Mouse (Mus musculus): Measurements from ENCODE around the gene Bcas3.

The Bcas3 gene

DNA sequence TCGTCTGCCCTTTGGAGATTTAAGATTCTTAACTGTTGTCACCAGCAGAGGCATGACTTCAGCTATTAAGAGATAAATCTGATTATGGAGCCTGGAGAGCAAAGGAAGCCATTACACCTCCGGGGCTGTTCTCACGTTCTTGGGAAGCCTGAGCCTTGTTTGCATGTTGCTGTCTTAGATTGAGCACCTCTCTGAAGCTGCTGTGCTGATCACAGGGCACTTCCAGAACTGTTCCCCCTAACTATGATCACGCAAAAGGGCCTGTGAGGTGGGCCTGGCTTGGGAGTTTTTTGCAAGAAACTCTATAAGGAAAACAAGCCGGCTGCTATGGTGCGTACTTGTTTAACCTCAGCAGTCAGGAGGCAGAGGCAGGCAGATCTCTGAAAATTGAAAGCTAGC lies 335.5 kb downstream of the Bcas3 start:
- Histone ChIP-seq H3K36me3 (ENCODE audit: control insufficient read depth, insufficient read depth, low read length, poor library complexity, severe bottlenecking) (no peaks in the 10 kb centered on the region), H3K27me3 (ENCODE audit: control insufficient read depth, insufficient read depth, low read length, poor library complexity, severe bottlenecking) (no peaks in the 10 kb centered on the region)
- DNase-seq (ENCODE audit: low read depth, low spot score) = no peak

DNA sequence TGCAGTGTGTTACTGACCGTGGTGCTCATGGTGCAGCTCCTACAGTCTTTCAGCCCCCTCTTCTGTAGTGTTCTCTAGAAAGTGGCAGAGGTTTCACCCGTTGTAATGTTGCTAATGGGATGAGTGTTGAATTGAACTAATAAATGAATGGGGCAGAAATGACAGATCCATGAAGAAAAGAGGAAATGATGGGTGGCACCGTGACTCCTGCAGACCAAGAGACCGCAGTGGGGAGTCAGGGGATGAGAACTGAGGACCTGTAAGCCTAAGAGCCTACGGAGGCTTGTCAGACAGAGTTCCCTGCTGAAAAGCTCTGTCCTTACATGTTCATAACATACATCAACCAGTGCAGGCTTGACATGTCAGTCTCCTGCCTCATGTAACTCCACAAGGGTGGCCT lies 336.3 kb downstream of the Bcas3 start:
- no peak for DNase-seq (ENCODE audit: low read depth, low spot score)
- H3K27me3 ChIP-seq (ENCODE audit: control insufficient read depth, insufficient read depth, low read length, poor library complexity, severe bottlenecking) = no peaks in the 10 kb centered on the region
- no peaks in the 10 kb centered on the region for H3K36me3 ChIP-seq (ENCODE audit: control insufficient read depth, insufficient read depth, low read length, poor library complexity, severe bottlenecking)

DNA sequence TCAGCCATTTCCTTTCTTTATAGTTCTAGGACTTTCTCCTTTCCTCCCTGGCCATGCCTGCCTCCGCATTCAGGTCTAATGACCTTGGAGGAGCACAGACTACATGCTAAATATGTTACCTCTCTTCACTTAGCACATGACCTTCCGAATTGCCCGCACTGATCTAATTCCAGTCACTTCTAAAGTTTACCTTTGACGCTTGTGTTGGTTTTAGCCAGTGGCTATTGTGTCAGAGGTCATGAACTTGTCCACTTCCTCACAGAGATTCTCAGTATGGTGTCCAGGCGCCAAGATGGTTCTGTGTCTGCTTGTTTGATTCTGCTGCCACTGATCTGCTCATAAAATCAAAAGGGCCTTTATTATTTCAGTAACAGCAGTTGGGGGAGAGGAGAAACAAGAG lies 338.3 kb downstream of the Bcas3 start:
- Histone ChIP-seq H3K36me3 (ENCODE audit: control insufficient read depth, insufficient read depth, low read length, poor library complexity, severe bottlenecking) (no peaks in the 10 kb centered on the region), H3K27me3 (ENCODE audit: control insufficient read depth, insufficient read depth, low read length, poor library complexity, severe bottlenecking) (no peaks in the 10 kb centered on the region)
- no peak for DNase-seq (ENCODE audit: low read depth, low spot score)

DNA sequence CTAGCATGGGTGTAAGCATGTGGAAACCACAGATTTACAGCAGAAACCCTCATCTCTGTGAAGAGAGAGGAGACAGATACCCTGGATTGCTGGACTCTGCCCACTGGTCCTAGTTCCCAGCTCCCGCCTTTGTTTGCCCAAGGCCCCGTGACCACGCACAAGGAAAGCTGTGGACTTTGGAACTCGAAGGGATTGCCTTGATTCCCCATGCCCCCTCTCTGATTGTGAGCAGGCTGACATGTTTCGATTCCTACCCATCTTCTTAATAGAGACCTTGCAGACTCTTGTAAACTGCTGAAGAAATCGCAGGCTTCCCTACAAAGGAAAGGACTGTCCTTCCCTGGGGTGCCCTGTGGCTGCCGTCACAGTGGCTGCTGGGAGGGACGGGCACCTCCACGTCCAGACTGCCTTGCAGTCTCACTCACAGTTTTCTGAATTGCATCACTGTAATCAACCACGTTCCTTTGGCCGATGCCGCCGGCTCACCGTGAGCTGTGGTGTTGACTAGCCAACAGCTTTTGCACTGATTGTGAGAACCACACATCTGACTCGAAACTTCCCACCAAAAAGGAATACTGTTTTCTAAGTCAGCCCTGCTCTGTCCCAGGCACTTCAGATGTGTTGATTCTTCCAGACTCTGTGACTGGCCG lies 342.8 kb downstream of the Bcas3 start:
- no peak for DNase-seq (ENCODE audit: low read depth, low spot score)
- Histone ChIP-seq H3K27me3 (ENCODE audit: control insufficient read depth, insufficient read depth, low read length, poor library complexity, severe bottlenecking) (no peaks in the 10 kb centered on the region), H3K36me3 (ENCODE audit: control insufficient read depth, insufficient read depth, low read length, poor library complexity, severe bottlenecking) (no peaks in the 10 kb centered on the region)

DNA sequence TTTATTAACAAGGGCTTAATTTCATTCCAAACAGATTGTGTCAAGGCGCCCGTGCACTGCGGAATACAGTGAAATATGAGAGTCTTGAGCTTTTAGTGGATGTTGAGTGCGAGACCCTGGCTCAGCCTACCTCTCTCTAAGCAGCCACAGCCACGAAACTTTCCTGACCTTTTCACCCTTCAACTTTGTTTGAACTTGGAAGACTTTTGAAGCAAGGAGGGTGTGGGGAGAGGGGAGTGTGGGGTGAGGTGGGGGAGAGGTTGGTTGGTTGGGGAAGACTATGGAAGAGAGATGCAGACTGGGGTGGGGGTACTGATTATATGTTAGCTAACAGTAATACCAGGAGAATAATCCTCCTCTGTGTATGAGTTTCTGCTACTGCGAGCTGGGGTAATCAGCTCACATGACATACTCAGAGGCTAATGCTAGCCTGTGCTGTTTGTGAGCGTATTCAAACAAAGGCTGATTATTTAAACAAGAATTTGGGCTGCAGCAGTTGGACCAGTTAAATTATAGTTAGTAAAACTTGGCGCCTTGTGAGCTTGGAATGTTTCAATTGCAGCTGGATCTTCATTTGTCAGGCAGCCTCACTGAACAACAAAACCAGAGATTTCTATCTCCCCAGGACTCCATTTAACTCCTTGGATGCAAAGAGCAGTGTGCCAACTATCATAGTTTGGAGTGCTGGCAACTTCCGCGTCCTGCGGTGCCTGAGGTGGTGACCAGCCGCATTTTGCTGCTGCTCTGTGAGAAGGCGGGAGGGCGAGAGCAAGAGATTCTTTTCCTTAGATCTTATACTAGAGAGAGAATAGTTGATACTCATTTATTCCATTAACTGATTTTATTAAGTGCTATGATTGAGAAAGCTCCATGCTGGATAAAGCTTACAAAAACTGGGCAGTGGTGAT lies 343.8 kb downstream of the Bcas3 start:
- no peak for DNase-seq (ENCODE audit: low read depth, low spot score)
- H3K27me3 ChIP-seq (ENCODE audit: control insufficient read depth, insufficient read depth, low read length, poor library complexity, severe bottlenecking) = no peaks in the 10 kb centered on the region
- no peaks in the 10 kb centered on the region for H3K36me3 ChIP-seq (ENCODE audit: control insufficient read depth, insufficient read depth, low read length, poor library complexity, severe bottlenecking)

DNA sequence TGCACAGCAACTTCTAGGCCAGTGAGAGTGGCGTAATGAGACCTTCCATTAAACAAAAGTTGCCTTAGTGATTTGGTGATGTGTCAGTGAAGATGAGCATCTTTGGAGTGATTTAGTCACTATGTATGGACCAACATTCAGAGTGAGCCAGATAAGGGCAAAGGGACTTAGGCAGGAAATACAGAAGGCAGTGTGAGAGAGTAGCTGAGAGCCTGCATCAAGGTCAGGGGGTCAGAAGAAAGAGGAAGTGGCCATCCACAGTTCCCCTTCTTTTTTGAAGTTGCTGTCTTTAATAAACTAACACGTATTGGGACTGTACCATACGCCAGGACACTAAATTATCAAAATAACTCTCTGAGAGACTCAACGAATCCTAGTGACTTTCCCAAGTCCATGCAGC lies 344.5 kb downstream of the Bcas3 start:
- Histone ChIP-seq H3K27me3 (ENCODE audit: control insufficient read depth, insufficient read depth, low read length, poor library complexity, severe bottlenecking) (no peaks in the 10 kb centered on the region), H3K36me3 (ENCODE audit: control insufficient read depth, insufficient read depth, low read length, poor library complexity, severe bottlenecking) (no peaks in the 10 kb centered on the region)
- DNase-seq (ENCODE audit: low read depth, low spot score) = peak; percentile 56

DNA sequence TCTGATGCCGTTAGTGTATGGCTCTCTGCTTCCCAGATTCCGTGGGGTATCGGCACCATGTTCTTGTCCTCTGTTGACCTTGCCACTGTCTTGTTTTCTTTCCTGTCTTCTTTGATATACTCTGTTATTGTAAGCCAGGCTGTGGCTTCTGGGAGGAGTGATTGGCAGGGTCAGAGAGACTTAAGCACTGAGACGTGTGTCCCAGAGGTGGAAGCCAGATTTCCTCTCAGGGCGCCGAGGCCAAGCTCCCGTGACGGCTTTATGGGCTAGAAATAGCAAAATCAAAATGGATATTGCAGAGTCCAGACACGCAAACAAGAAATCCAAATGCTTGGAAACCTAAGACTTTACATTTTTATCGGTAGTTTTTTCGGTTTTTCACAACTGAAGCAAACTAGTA lies 345.3 kb downstream of the Bcas3 start:
- Histone ChIP-seq H3K36me3 (ENCODE audit: control insufficient read depth, insufficient read depth, low read length, poor library complexity, severe bottlenecking) (no peaks in the 10 kb centered on the region), H3K27me3 (ENCODE audit: control insufficient read depth, insufficient read depth, low read length, poor library complexity, severe bottlenecking) (no peaks in the 10 kb centered on the region)
- DNase-seq (ENCODE audit: low read depth, low spot score) = no peak

DNA sequence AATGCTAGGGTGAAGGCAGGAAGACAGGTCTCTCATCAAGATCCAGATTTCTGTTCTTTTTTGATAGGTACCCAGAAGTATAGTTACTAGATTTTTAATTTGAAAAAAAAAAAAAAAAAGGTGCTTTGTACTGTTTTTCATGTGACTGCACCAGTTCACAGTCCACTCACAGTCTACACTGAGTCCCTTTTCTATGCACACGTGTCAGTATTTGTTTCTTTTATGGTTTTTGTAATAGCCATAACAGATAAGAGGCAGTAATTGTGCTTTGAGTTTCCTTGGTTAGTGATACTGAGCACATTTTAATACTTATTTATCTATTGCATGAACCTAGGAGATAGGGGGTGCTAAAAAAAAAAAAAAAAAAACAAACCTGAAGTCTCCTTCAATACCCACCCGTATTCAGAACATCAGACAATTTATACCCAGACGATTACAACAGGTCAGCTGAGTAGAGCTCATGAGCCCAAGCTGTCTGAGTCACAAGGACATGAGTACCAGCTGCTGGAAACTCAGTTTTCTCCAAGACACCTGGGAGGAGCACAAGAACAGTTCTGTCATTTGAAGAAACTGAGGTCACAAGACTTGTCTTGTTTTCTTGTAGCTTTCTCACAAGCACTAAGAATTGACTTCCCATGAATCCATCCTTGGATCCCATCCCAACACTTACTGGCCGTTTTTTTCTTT lies 351.2 kb downstream of the Bcas3 start:
- Histone ChIP-seq H3K27me3 (ENCODE audit: control insufficient read depth, insufficient read depth, low read length, poor library complexity, severe bottlenecking) (no peaks in the 10 kb centered on the region), H3K36me3 (ENCODE audit: control insufficient read depth, insufficient read depth, low read length, poor library complexity, severe bottlenecking) (no peaks in the 10 kb centered on the region)
- no peak for DNase-seq (ENCODE audit: low read depth, low spot score)

DNA sequence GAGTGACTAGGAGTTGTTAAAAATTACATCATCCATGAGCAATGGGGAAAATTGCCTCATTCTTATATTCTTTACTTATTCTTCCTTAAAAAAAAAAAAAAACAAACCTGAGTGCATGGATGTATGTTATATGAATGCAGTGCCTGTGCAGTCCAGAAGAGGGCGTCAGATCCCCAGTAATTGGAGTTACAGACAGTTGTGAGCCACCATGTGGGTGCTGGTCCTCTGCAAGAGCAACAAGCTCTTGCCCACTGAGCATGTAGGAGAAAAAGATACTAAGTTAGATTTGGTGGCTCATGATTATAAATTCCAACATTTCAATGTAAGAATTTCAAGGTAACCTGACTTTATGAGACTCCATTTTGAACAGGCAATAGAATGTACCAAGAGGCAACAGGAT lies 353.7 kb downstream of the Bcas3 start:
- peak; percentile 14 for DNase-seq (ENCODE audit: low read depth, low spot score)
- no peaks in the 10 kb centered on the region for H3K36me3 ChIP-seq (ENCODE audit: control insufficient read depth, insufficient read depth, low read length, poor library complexity, severe bottlenecking)
- no peaks in the 10 kb centered on the region for H3K27me3 ChIP-seq (ENCODE audit: control insufficient read depth, insufficient read depth, low read length, poor library complexity, severe bottlenecking)

DNA sequence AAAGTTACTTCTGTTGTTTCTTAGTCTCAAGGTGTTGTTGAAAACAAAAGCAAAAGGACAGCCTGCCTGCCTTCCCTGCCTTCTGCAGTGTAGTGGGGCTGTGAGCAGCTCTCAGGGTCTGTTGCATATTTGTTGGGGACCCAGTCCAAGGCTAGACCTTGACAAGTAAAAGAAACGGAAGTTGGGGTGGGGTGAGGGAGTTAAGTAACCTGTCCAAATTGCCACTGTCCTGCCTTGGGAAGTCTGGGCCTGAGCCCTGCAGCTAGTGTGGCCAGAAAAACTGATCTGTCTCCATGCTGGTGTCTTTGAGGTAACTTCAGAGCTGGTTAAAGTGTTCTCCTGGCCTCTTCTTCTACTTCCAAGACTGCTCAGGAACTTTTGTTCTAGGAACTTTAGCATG lies 354.5 kb downstream of the Bcas3 start:
- DNase-seq (ENCODE audit: low read depth, low spot score) = no peak
- Histone ChIP-seq H3K36me3 (ENCODE audit: control insufficient read depth, insufficient read depth, low read length, poor library complexity, severe bottlenecking) (no peaks in the 10 kb centered on the region), H3K27me3 (ENCODE audit: control insufficient read depth, insufficient read depth, low read length, poor library complexity, severe bottlenecking) (no peaks in the 10 kb centered on the region)

DNA sequence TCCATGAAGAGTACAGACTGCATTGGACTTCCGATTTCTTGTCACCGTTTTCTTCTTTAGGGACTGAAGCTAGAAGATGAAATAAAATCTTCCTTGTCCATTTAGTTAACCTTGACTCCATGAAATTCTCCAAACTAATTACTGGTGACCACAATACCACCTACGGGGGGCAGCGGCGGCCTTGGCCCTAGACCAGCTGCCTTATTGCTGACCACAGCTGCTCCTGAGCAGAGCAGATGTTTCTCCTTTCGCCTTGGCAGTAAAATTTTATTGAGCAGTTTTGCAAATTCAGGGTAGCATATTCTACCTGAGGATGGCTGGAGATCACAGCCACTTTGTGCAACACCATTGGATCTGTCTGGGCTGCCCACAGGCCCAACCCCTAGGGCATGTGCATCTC lies 356.2 kb downstream of the Bcas3 start:
- H3K27me3 ChIP-seq (ENCODE audit: control insufficient read depth, insufficient read depth, low read length, poor library complexity, severe bottlenecking) = no peaks in the 10 kb centered on the region
- DNase-seq (ENCODE audit: low read depth, low spot score) = no peak
- H3K36me3 ChIP-seq (ENCODE audit: control insufficient read depth, insufficient read depth, low read length, poor library complexity, severe bottlenecking) = no peaks in the 10 kb centered on the region

DNA sequence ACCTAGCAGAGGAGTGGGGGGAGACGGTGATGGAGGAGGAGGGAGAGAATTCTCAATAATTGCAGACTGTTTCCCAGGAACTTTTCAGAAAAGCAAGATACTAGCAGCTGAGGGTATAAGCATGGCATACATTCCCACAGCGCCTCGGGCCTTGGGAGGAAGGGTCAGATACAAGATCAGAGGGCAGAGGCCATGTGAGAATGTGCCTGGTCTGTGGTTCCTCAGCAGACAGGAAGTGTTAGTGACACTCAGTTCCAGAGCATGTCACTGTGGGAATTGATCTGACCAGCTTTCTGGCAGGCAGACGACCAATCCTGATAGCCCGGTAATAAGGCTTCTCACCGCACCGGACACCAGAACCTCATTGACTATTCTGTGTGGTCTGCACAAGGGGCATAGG lies 357.2 kb downstream of the Bcas3 start:
- Histone ChIP-seq H3K27me3 (ENCODE audit: control insufficient read depth, insufficient read depth, low read length, poor library complexity, severe bottlenecking) (no peaks in the 10 kb centered on the region), H3K36me3 (ENCODE audit: control insufficient read depth, insufficient read depth, low read length, poor library complexity, severe bottlenecking) (no peaks in the 10 kb centered on the region)
- no peak for DNase-seq (ENCODE audit: low read depth, low spot score)

DNA sequence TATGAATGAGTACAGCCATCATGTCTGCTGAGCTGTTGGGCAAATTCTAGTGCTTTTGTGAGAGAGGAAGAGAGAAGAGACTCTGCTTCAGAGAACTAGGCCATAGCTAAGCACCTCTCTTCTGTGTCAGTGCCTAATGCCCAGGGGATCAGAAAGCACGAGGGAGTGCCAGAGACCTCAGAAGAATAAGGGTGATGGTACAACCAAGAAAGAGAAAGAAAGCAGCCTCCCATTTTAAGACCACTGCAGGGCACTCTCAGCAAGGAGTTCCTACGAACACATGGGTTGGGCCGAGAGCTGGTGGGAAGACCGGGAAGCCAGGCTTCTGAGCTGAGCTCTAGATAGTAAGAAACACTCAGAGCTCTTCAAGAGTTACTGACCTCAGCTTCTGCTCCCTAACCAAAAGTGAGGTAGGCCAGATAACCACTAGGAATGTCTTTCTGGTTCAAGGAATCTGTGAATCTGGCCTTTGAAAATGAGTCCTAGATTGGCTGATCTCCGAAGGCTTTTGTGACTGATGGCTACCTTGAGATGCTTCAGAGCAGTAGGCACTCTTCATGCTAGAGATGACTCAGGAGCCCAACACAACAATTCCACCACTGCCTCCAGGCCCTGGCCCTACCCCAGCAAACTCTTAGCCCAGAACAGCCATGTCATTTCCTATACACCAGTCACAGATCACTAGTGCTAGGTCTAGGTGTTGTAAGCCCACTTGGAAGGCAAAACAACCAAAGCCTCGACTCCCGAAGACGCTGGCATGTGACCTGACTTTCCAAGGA lies 359.2 kb downstream of the Bcas3 start:
- no peak for DNase-seq (ENCODE audit: low read depth, low spot score)
- no peaks in the 10 kb centered on the region for H3K27me3 ChIP-seq (ENCODE audit: control insufficient read depth, insufficient read depth, low read length, poor library complexity, severe bottlenecking)

DNA sequence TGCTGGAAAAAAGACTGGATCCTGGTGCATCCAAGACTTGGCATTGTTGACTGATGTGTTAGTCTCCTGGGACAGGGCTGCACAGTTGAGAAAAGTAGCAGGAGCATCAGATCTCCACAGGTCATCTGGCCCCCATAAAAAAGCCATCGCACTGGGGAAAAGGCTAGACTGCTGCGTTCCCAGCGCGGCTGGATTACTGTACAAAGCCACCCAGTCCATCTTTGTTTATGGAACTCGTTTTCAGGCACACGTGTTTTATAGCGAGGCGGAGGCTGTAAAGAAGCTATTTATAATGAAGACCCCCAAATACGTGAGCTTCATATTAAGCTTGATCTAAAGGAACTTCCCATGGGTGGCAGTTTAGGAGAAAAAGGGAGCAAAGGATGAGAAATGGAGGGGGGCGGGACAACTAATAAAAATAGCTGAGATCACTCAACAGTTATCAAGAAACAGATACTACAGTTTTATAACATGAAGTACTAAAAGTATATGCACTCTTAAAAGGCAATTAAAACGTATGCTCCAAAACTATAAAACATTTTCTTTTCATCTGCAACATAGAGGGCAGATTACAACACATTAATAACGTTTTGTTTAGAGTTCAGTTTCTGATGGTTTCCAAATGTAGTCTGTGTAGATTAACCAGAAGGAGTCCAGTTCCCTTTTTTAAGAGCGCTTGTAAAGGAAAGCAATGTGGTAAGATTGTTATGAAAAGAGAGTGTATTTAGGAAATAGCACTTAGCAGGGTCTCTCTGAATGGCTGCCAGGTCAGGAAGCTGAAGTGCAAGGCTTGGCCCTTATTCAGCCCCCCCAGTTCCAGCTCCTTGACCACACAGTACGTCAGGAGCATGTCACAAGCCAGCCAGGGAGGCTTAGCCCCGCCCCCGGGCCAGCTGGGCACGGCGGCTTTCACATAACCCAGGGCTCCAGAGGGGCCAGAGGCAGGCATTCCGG lies 360.2 kb downstream of the Bcas3 start:
- Histone ChIP-seq H3K27me3 (ENCODE audit: control insufficient read depth, insufficient read depth, low read length, poor library complexity, severe bottlenecking) (no peaks in the 10 kb centered on the region), H3K36me3 (ENCODE audit: control insufficient read depth, insufficient read depth, low read length, poor library complexity, severe bottlenecking) (no peaks in the 10 kb centered on the region)
- DNase-seq (ENCODE audit: low read depth, low spot score) = peak; percentile 65

More for the DNA sequence above, 359.2 kb downstream of the Bcas3 start:
- H3K36me3 ChIP-seq (ENCODE audit: control insufficient read depth, insufficient read depth, low read length, poor library complexity, severe bottlenecking) = no peaks in the 10 kb centered on the region
